Mouse (Mus musculus): ENCODE results near the gene Rora. TPM values are rescaled to one million over a fixed set of nuclear protein-coding genes. Genes with fewer than 3 reads are reported as not detected.

The Rora gene
- polyA plus RNA-seq, 1 experiment, result 10.7 TPM

DNA sequence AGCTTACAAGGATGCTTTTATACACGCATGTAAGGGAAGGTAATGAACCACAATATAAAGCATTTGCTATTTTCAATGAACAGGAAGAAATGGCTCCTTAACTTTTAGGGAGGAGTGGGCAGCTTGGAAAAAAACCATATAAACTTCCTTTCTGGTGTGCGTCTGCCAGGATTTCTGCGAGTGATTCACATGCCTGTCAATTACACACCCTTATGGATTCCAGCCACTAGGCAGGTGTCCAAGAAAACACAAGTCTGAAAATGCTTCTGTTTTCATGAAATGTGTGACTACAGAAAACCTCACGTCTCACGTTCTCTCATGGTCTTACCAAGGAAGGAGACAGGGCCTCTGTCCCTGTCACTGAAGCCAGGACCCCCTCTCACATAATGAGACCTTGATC is 560.2 kb downstream of the Rora start:
- Histone ChIP-seq H3K27ac (replicated peaks; ENCODE audit: low read depth, low read length) (no peak overlapping the region), H3K4me3 (ENCODE audit: insufficient read depth, low read depth, low read length) (no peak overlapping the region), H3K4me1 (ENCODE audit: control insufficient read depth, insufficient read depth, insufficient read length, low read length) (no peaks in the 10 kb centered on the region; the same call in 1 of the 2 replicates)

DNA sequence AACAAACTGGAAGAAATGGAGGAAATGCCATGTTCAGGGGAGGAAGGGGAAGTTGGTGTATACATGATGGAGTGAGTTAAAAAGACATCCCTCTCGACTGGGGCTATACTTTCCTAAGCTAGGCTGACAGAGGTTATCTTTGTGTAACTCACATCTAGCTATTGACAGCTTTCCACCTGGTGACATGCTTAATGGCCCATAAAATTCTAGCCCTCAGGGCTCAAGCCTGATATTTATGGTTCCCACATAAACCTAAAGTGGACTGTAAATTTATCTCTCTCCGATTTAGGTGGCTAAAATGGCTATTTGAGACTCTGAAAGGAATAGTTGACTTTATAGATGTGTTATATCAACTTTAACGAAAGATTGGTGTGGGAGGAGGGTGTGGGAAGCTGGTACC is 571.3 kb downstream of the Rora start:
- H3K27ac ChIP-seq (replicated peaks; ENCODE audit: low read depth, low read length), result no peak overlapping the region
- H3K4me1 ChIP-seq (ENCODE audit: control insufficient read depth, insufficient read depth, insufficient read length, low read length), result no peaks in the 10 kb centered on the region
- no peak overlapping the region for H3K4me3 ChIP-seq (ENCODE audit: insufficient read depth, low read depth, low read length)

DNA sequence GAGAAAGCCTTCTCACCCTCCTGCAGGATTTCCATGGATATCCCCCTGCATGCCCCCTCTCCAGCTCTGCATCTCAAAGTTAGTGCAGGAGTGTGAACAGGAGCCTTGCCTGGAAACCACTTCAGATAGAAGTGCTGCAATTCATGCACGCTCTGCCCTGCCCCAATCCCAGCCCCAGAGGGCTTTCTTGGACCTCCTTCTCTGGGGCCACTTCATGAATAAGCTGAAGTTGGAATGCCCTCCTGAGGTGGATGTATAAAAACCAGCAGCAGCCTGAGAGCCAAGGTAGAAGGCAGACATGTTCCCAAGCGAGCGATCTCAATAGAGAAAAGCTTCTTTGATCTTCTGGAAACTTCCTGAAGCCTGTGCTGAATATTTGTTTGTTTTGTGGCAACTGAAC is 572.8 kb downstream of the Rora start:
- no peak overlapping the region for H3K27ac ChIP-seq (replicated peaks; ENCODE audit: low read depth, low read length)

DNA sequence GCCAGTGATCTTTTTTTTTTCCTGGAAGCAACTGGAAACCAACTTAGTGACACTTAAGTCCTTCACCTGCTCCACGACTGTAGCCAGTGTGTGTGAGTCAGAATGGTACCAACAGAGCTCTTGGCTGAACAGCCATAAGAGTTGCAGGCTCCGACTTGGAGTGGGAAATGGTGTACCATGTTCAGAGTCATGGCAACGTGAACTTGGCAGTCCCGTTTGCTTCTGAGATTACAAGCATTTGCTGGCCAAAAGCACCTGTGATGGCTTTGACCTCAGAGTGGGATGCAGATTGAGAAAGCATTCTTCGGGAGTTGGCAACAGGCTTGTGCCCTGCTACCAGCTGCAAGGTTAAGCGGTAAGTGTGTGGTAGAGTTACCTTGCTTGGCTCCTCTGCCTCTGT is 574.2 kb downstream of the Rora start:
- no peak overlapping the region for H3K4me3 ChIP-seq (ENCODE audit: insufficient read depth, low read depth, low read length)
- H3K27ac ChIP-seq (replicated peaks; ENCODE audit: low read depth, low read length), result no peak overlapping the region
- H3K4me1 ChIP-seq (ENCODE audit: control insufficient read depth, insufficient read depth, insufficient read length, low read length), result no peaks in the 10 kb centered on the region

More for the DNA sequence above, 572.8 kb downstream of the Rora start:
- no peak overlapping the region for H3K4me3 ChIP-seq (ENCODE audit: insufficient read depth, low read depth, low read length)
- H3K4me1 ChIP-seq (ENCODE audit: control insufficient read depth, insufficient read depth, insufficient read length, low read length), result no peaks in the 10 kb centered on the region

DNA sequence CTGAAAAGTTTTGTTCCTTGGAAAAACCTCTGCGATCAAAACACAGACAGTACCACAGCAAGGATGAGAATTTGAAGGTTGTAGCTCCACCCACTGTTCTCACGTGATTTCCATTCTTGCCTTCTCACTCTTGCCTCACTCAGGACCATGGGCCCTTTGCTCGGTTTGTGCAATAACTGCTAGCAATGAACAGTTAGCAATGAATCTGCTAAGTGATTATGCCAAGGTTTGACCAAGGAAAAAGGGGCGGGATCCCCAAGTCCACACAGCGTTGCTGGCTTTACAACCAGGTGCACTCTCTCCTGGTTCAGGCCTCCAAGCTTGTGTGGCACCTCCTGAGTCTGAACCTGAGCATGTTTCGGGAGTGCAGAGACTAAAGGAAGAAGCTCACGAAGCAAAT is 576.3 kb downstream of the Rora start:
- Histone ChIP-seq H3K27ac (replicated peaks; ENCODE audit: low read depth, low read length) (no peak overlapping the region), H3K4me1 (ENCODE audit: control insufficient read depth, insufficient read depth, insufficient read length, low read length) (no peaks in the 10 kb centered on the region), H3K4me3 (ENCODE audit: insufficient read depth, low read depth, low read length) (no peak overlapping the region)

DNA sequence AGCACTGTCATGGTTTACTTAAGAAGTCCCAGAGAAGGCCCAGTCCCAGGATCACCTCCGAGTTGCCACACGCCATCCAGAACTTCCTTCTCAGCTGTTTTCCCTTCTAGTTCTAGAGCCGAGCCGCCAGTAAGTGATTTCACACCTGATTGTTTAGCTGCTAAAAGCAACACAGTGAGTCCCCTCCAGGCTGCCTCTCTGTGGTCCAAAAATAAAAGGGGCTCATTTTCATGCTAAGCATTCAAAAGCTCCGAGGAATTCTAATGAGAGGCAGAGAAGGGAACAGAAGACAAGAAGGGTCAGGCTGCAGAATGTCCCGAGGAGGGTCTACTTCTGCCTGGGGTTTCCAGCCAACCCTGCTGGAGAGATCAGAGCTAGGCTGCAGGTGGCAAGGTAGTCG is 580.9 kb downstream of the Rora start:
- no peak overlapping the region for H3K27ac ChIP-seq (replicated peaks; ENCODE audit: low read depth, low read length)

DNA sequence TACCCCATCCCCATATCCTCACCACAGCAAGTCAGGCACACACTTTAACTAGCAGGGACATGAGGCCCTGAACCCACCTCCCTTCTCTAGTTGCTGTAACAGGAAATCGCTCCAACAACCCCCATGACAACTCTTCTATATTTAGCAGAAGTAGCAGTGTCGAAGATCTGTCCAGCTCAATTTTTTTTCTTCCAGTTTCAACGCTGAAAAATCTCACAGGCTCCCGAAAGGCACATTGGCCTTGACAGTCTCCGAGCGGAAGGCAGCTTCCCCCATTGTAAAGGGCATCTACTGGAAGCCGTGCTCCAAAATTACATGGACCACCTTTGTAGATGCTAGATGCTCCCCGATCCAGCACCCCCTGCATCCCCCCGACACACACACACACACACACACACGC is 583.7 kb downstream of the Rora start:
- no peak overlapping the region for H3K27ac ChIP-seq (replicated peaks; ENCODE audit: low read depth, low read length)
- no peaks in the 10 kb centered on the region for H3K4me1 ChIP-seq (ENCODE audit: control insufficient read depth, insufficient read depth, insufficient read length, low read length)
- no peak overlapping the region for H3K4me3 ChIP-seq (ENCODE audit: insufficient read depth, low read depth, low read length)

More for the DNA sequence above, 580.9 kb downstream of the Rora start:
- Histone ChIP-seq H3K4me3 (ENCODE audit: insufficient read depth, low read depth, low read length) (no peak overlapping the region), H3K4me1 (ENCODE audit: control insufficient read depth, insufficient read depth, insufficient read length, low read length) (no peaks in the 10 kb centered on the region)

DNA sequence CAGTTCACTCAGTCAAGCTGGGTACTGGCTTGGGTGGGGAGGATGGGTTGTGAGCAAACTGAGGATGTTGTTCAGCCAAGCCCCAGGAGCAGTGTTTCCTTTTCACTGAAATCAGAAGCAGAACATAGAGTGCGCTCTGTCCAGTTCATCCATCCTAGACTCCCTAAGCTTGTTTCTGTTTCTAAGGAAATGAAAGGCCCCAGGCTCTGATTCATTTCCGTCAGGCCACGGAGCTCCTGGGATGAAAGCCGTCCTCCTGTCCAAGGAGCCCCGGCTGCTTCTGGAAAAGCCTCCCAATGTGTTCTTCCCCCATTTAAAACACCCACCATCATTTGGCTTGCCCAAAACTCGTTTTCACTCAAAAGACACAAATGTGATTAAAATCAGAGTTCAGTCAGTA is 589.0 kb downstream of the Rora start:
- no peaks in the 10 kb centered on the region for H3K4me1 ChIP-seq (ENCODE audit: control insufficient read depth, insufficient read depth, insufficient read length, low read length)
- H3K4me3 ChIP-seq (ENCODE audit: insufficient read depth, low read depth, low read length), result no peak overlapping the region
- H3K27ac ChIP-seq (replicated peaks; ENCODE audit: low read depth, low read length), result no peak overlapping the region

DNA sequence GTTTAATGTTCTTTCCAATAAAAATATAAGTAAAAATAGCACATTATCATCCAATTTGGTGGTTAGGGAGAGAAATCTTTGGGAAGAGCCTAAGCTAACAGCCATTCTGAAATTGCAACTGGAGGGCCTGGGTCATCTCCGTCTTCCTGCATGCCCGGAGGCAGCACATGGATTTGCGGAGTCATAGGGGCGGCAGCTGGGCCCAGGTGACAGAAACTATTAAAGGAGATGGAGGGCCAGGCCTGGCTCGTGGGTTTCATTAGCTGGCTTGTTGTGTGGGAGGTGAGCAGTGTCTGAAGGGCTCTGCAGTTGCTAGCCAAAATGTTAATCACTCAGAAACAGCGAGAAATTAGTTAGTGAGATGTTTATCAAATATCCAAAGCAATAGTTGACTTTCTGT is 590.0 kb downstream of the Rora start:
- H3K4me3 ChIP-seq (ENCODE audit: insufficient read depth, low read depth, low read length), result no peak overlapping the region
- H3K4me1 ChIP-seq (ENCODE audit: control insufficient read depth, insufficient read depth, insufficient read length, low read length), result no peaks in the 10 kb centered on the region
- H3K27ac ChIP-seq (replicated peaks; ENCODE audit: low read depth, low read length), result no peak overlapping the region

DNA sequence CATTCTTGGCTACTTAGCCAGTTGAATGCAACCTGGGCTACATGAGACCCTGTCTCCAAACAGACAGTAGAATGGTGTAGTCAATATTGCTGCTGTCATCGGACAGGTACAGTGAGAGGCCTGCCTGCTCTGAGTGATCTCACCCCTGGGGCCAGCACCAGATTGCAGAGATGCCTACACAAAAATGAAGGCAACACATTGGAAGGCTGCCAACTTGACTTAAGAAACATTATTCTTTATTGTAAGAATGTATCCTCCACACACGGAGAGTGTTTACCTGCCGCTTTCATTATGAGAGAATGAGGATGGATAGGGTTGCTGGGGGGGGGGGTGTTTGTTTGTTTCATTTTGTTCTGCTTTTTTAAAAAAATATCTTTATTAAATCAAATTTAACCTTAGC is 592.6 kb downstream of the Rora start:
- Histone ChIP-seq H3K4me3 (ENCODE audit: insufficient read depth, low read depth, low read length) (no peak overlapping the region), H3K4me1 (ENCODE audit: control insufficient read depth, insufficient read depth, insufficient read length, low read length) (no peaks in the 10 kb centered on the region), H3K27ac (replicated peaks; ENCODE audit: low read depth, low read length) (no peak overlapping the region)

DNA sequence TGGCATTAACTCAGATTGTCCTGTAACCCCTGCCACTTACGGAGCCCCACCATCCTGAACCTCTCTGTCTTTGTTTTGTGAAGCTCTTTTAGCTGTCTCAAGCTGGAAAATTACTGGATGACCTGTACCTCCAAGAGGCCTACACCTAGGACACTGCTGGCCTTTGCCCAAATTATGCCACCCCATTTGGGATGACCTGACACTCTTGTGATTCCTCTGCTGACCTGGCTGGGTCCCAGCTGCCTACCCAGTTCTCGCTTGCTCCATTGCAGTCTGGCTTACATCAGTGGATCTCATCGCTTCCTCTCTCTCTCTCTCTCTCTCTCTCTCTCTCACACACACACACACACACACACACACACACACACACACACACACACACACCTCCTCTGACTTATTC is 596.0 kb downstream of the Rora start:
- Histone ChIP-seq H3K4me1 (ENCODE audit: control insufficient read depth, insufficient read depth, insufficient read length, low read length) (no peaks in the 10 kb centered on the region), H3K27ac (replicated peaks; ENCODE audit: low read depth, low read length) (no peak overlapping the region), H3K4me3 (ENCODE audit: insufficient read depth, low read depth, low read length) (no peak overlapping the region)

DNA sequence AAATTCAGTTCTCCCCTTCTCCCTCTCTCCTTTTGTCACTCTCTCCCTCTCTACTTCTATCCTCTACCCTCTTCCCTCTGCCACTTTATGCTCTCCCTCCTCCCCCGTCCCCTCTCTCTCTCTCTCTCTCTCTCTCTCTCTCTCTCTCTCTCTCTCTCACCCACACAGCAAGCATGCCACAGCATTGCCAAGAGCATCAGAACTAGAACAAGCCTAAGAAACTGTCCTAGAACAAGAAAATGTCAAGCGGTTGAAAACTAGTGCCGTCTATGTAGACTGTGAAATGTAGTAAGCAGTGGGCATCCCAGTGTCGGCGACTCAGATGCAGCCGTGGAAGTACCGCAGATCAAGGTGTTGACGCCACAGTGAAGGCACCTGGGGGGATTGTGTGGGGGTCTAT is 596.7 kb downstream of the Rora start:
- Histone ChIP-seq H3K4me3 (ENCODE audit: insufficient read depth, low read depth, low read length) (no peak overlapping the region), H3K4me1 (ENCODE audit: control insufficient read depth, insufficient read depth, insufficient read length, low read length) (no peaks in the 10 kb centered on the region), H3K27ac (replicated peaks; ENCODE audit: low read depth, low read length) (no peak overlapping the region)

DNA sequence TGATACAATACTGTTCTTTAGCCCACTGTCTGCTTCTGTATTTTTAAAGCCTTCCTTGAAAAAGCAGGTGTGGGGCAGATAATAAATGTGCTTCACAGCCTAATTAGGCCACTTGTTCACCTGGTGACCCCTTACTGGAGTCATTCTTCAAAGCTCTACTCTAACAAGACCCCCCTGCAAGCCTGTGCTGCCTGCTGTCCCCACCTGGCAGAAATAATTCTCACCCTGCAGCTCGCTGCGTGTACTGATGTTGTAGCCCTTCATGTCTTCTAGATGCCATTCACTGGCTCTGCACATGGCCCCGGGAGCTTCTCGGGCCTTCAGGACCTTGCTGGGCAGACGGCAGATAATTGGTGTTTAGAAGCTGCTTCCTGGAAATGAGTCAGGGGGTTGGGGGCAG is 604.9 kb downstream of the Rora start:
- Histone ChIP-seq H3K4me3 (ENCODE audit: insufficient read depth, low read depth, low read length) (no peak overlapping the region), H3K4me1 (ENCODE audit: control insufficient read depth, insufficient read depth, insufficient read length, low read length) (no peaks in the 10 kb centered on the region), H3K27ac (replicated peaks; ENCODE audit: low read depth, low read length) (no peak overlapping the region)

DNA sequence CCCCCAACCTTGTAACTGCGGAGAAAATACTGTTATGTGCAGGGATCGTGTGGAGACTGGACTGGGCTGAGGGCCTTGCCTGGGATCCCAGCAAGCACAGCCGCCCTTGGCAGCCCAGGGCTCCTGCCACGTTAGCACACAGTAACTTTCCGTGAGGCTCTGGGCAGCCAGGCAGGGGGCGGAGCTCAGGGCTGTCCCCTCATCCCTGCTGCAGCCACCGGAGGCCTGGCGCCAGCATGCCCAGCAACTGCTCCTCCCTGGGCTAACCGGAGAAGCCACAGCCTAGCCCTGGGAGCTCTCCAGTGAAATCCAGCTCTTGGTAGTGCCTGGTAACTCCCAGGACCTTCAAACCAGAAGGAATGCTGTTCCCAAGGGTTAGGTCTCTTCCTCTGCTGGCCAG is 605.8 kb downstream of the Rora start:
- Histone ChIP-seq H3K27ac (replicated peaks; ENCODE audit: low read depth, low read length) (no peak overlapping the region), H3K4me1 (ENCODE audit: control insufficient read depth, insufficient read depth, insufficient read length, low read length) (no peaks in the 10 kb centered on the region), H3K4me3 (ENCODE audit: insufficient read depth, low read depth, low read length) (no peak overlapping the region)

DNA sequence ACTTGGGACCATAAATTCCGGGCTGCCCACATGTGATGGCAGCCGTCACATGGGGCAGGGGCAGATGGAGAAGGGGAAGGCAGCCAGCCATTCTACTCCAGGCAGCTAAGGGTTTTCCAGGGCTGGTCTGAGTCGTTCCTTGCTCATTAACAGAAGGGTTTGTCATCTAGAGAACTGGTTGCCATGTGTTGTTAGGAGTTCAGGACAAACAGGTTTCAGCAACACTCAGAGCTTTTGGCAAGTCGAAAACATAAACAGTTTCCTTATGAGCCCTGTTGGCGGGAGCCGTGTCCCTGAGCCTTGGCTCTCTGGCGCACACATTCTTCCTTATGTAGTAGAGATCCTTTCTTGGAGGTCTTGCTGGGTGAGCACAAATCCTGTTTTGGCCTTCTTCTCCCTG is 611.6 kb downstream of the Rora start:
- Histone ChIP-seq H3K4me1 (ENCODE audit: control insufficient read depth, insufficient read depth, insufficient read length, low read length) (no peaks in the 10 kb centered on the region; the same call in 1 of the 2 replicates), H3K27ac (replicated peaks; ENCODE audit: low read depth, low read length) (no peak overlapping the region), H3K4me3 (ENCODE audit: insufficient read depth, low read depth, low read length) (no peak overlapping the region)

DNA sequence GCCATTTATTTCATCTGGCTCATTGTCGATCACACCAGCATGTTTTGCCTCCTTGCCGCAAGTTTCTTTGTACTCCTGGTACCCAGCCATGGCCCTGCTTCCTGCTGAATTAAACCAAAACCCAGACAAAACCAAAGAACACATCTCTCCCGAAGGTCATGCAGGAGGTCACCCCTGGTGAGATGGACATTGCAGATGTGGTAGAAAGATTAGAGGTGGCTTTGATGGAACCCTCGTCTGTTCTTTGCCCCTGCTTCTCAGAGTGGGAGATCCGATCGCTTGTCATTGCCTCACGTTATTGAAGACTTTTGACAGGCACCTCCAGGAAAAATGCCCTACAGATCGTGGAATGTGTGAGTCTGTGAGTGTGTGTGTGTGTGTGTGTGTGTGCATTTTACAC is 616.8 kb downstream of the Rora start:
- no peaks in the 10 kb centered on the region for H3K4me1 ChIP-seq (ENCODE audit: control insufficient read depth, insufficient read depth, insufficient read length, low read length)
- no peak overlapping the region for H3K27ac ChIP-seq (replicated peaks; ENCODE audit: low read depth, low read length)
- H3K4me3 ChIP-seq (ENCODE audit: insufficient read depth, low read depth, low read length), result no peak overlapping the region

DNA sequence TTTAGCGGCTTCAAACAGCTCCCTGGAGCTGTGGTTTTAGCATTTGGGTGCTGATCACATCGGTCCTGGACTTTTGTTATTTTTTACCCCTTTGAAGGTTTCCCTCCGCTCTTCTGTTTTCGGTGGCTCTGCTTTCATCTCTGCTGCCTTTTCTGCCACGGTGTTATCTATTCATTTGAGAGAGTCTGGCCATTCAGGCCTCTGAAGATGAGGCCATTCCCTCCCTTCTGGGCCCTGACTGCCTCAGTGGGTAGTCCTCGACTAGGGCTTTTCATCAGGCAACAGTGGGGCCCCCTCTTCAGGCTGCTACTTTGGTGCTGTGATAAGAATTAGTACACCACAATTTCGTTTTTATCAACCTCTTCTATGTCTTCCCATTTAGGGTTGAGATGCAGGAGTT is 617.3 kb downstream of the Rora start:
- no peak overlapping the region for H3K4me3 ChIP-seq (ENCODE audit: insufficient read depth, low read depth, low read length)
- no peak overlapping the region for H3K27ac ChIP-seq (replicated peaks; ENCODE audit: low read depth, low read length)
- no peaks in the 10 kb centered on the region for H3K4me1 ChIP-seq (ENCODE audit: control insufficient read depth, insufficient read depth, insufficient read length, low read length)
